ENCODE assay signal across 30 mouse cellular contexts in genomic region chr1:133547541-133547940, GRCm38 (mm10).
"Had no signal": no experiment of that assay in that cellular context is flagged by ENCODE, and none has a peak within 500 bp of the region (broad histone marks: within the 10 kb centered on the region; RNA-seq: fewer than 3 reads in every experiment).

No protein-coding gene starts in this region.

- H3K4me1 ChIP-seq: heart, embryonic 12.5 days; heart, embryonic 13.5 days; heart, embryonic 15.5 days; hindbrain, embryonic 12.5 days; hindbrain, embryonic 13.5 days; hindbrain, embryonic 15.5 days; intestine, embryonic 15.5 days; kidney, embryonic 15.5 days had no signal

- H3K4me3 ChIP-seq: heart, embryonic 12.5 days; heart, embryonic 13.5 days; heart, embryonic 15.5 days; hindbrain, embryonic 10.5 days; hindbrain, embryonic 12.5 days; hindbrain, embryonic 13.5 days; hindbrain, embryonic 15.5 days; intestine, embryonic 15.5 days; kidney, embryonic 15.5 days; layer of hippocampus, adult 2 months; left cerebral cortex, adult 2 months had no signal

- DNase-seq: heart, postnatal 10 days; heart, postnatal 14 days; heart, postnatal 36 days; heart, postnatal 4 days; kidney, adult 11 months; kidney, adult 18-20 months; kidney, adult 2 months; kidney, adult 8-10 months; kidney, adult 9 months; kidney, postnatal 10 days; kidney, postnatal 14 days; kidney, postnatal 25 days; kidney, postnatal 36 days; kidney, postnatal 4 days; layer of hippocampus, adult 9-11 months; layer of hippocampus, postnatal 36 days had no signal

- H3K27me3 ChIP-seq: heart, embryonic 12.5 days; heart, embryonic 13.5 days; heart, embryonic 15.5 days; hindbrain, embryonic 12.5 days; hindbrain, embryonic 13.5 days; hindbrain, embryonic 15.5 days; intestine, embryonic 15.5 days; kidney, embryonic 15.5 days had no signal

- H3K27ac ChIP-seq: heart, embryonic 13.5 days; heart, embryonic 15.5 days; hindbrain, embryonic 10.5 days; hindbrain, embryonic 12.5 days; hindbrain, embryonic 13.5 days; hindbrain, embryonic 14.5 days; hindbrain, embryonic 15.5 days; hindbrain, postnatal 0 days; intestine, embryonic 15.5 days; kidney, embryonic 15.5 days; kidney, postnatal 0 days; layer of hippocampus, adult 2 months; left cerebral cortex, adult 2 months had no signal

- H3K9me3 ChIP-seq: heart, embryonic 12.5 days; heart, embryonic 13.5 days; heart, embryonic 15.5 days; hindbrain, embryonic 12.5 days; hindbrain, embryonic 13.5 days; hindbrain, embryonic 15.5 days; intestine, embryonic 15.5 days; kidney, embryonic 15.5 days had no signal

- H3K36me3 ChIP-seq: heart, embryonic 12.5 days; heart, embryonic 13.5 days; heart, embryonic 15.5 days; hindbrain, embryonic 10.5 days; hindbrain, embryonic 12.5 days; hindbrain, embryonic 13.5 days; hindbrain, embryonic 15.5 days; intestine, embryonic 15.5 days; kidney, embryonic 15.5 days had no signal
